Mouse (Mus musculus): ENCODE results near the gene Mcts2. TPM values are rescaled to one million over a fixed set of nuclear protein-coding genes. Genes with fewer than 3 reads are reported as not detected.

Gene Mcts2
- total and polyA plus RNA-seq, 2 experiments: 3.8 to 8.9 TPM

- H3K4me1 ChIP-seq (ENCODE audit: control insufficient read depth, insufficient read depth, low read length): peaks cover 18% of the 10 kb centered on the region
- no peak for TF ChIP-seq POLR2A (IDR thresholded peaks at IDR 0.05; ENCODE audit: extremely low read depth, insufficient read depth, low read length)
- TF ChIP-seq CTCF (IDR thresholded peaks at IDR 0.05; ENCODE audit: low read depth, low read length): no peak
- H3K9ac ChIP-seq (ENCODE audit: low read depth, low read length): no peak overlapping the region
- H3K4me3 ChIP-seq (ENCODE audit: insufficient read depth, low read depth, low read length): no peak overlapping the region
- H3K27ac ChIP-seq (replicated peaks; ENCODE audit: insufficient read depth, low read depth, low read length): no peak overlapping the region
- H3K27me3 ChIP-seq (ENCODE audit: control insufficient read depth, insufficient read depth, low read length): no peaks in the 10 kb centered on the region
- peaks cover 40% of the 10 kb centered on the region for H3K79me2 ChIP-seq (ENCODE audit: control insufficient read depth, insufficient read depth, low read length)
- 85% methylated on average over 13 of the region's 13 CpGs for WGBS
- peaks cover 26% of the 10 kb centered on the region; the same call in 1 of the 2 replicates for H3K36me3 ChIP-seq (ENCODE audit: control insufficient read depth, insufficient read depth, low read length)
- no peak for DNase-seq (ENCODE audit: extremely low read depth, low read depth, low spot score)
These were observed 11.5 kb upstream of the Mcts2 start for GRCm38 (mm10) chr2:152675252-152675791.

GRCm38 (mm10) chr2:152678302-152678701 lies 8.5 kb upstream of the Mcts2 start:
- TF ChIP-seq CTCF (IDR thresholded peaks at IDR 0.05; ENCODE audit: low read depth, low read length): peak; percentile 54
- TF ChIP-seq POLR2A (IDR thresholded peaks at IDR 0.05; ENCODE audit: extremely low read depth, insufficient read depth, low read length): no peak
- DNase-seq (ENCODE audit: extremely low read depth, low read depth, low spot score): peak; percentile 32
- peaks cover 54% of the 10 kb centered on the region for H3K36me3 ChIP-seq (ENCODE audit: control insufficient read depth, insufficient read depth, low read length)

GRCm38 (mm10) chr2:152678925-152679324 lies 7.9 kb upstream of the Mcts2 start:
- peaks cover 20% of the 10 kb centered on the region for H3K79me2 ChIP-seq (ENCODE audit: control insufficient read depth, insufficient read depth, low read length)
- H3K36me3 ChIP-seq (ENCODE audit: control insufficient read depth, insufficient read depth, low read length): peaks cover 58% of the 10 kb centered on the region
- DNase-seq (ENCODE audit: extremely low read depth, low read depth, low spot score): no peak
- no peak overlapping the region for H3K27ac ChIP-seq (replicated peaks; ENCODE audit: insufficient read depth, low read depth, low read length)
- H3K4me3 ChIP-seq (ENCODE audit: insufficient read depth, low read depth, low read length): no peak overlapping the region
- H3K4me1 ChIP-seq (ENCODE audit: control insufficient read depth, insufficient read depth, low read length): no peaks in the 10 kb centered on the region; the same call in 1 of the 2 replicates
- H3K27me3 ChIP-seq (ENCODE audit: control insufficient read depth, insufficient read depth, low read length): no peaks in the 10 kb centered on the region
- no peak for TF ChIP-seq POLR2A (IDR thresholded peaks at IDR 0.05; ENCODE audit: extremely low read depth, insufficient read depth, low read length)
- TF ChIP-seq CTCF (IDR thresholded peaks at IDR 0.05; ENCODE audit: low read depth, low read length): no peak
- 89% methylated on average over 5 of the region's 5 CpGs for WGBS
- no peak overlapping the region for H3K9ac ChIP-seq (ENCODE audit: low read depth, low read length)

More at GRCm38 (mm10) chr2:152678302-152678701, 8.5 kb upstream of the Mcts2 start:
- H3K9ac ChIP-seq (ENCODE audit: low read depth, low read length): no peak overlapping the region
- H3K27me3 ChIP-seq (ENCODE audit: control insufficient read depth, insufficient read depth, low read length): no peaks in the 10 kb centered on the region
- 67% methylated on average over 3 of the region's 3 CpGs for WGBS
- no peak overlapping the region for H3K4me3 ChIP-seq (ENCODE audit: insufficient read depth, low read depth, low read length)
- no peaks in the 10 kb centered on the region; the same call in 1 of the 2 replicates for H3K4me1 ChIP-seq (ENCODE audit: control insufficient read depth, insufficient read depth, low read length)
- peaks cover 22% of the 10 kb centered on the region for H3K79me2 ChIP-seq (ENCODE audit: control insufficient read depth, insufficient read depth, low read length)
- H3K27ac ChIP-seq (replicated peaks; ENCODE audit: insufficient read depth, low read depth, low read length): no peak overlapping the region

DNA sequence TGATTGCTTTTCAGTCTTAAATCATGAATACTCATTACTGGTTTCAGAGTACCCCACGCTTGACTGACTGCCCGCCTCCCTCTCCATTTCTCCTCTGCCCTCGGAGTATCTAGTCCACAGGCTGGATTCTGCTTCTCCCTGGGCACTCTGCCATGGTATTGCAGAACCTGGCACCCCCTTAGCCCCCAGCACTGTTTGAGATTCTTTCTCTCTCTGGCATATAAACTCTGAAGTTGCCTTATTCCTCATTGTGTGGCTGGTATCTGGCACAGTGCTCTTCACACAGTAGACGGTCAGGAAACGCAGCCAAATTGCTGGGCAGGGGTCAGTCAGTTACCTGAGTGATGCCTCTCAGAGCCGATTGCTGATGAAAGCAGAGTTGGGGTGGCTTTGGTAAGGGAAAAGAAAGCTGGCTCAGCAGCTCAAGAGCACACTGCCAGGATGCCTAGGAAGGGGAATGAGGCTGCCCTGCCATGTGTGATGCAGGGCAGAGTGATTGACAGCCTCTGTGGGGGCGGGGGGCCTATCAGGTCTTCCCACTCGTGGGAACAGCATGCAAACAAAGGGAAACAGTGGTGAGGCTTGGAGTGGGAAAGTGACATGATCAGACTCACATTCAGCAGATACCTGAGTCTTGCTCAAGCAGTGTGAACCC lies 7.0 kb upstream of the Mcts2 start:
- H3K27me3 ChIP-seq (ENCODE audit: control insufficient read depth, insufficient read depth, low read length): no peaks in the 10 kb centered on the region
- H3K4me1 ChIP-seq (ENCODE audit: control insufficient read depth, insufficient read depth, low read length): no peaks in the 10 kb centered on the region; the same call in 1 of the 2 replicates
- H3K36me3 ChIP-seq (ENCODE audit: control insufficient read depth, insufficient read depth, low read length): peaks cover 63% of the 10 kb centered on the region
- WGBS: 62% methylated on average over 8 of the region's 8 CpGs
- H3K27ac ChIP-seq (replicated peaks; ENCODE audit: insufficient read depth, low read depth, low read length): no peak overlapping the region
- H3K4me3 ChIP-seq (ENCODE audit: insufficient read depth, low read depth, low read length): no peak overlapping the region
- no peak for DNase-seq (ENCODE audit: extremely low read depth, low read depth, low spot score)
- TF ChIP-seq CTCF (IDR thresholded peaks at IDR 0.05; ENCODE audit: low read depth, low read length) (no peak), POLR2A (IDR thresholded peaks at IDR 0.05; ENCODE audit: extremely low read depth, insufficient read depth, low read length) (no peak)
- peaks cover 16% of the 10 kb centered on the region for H3K79me2 ChIP-seq (ENCODE audit: control insufficient read depth, insufficient read depth, low read length)
- H3K9ac ChIP-seq (ENCODE audit: low read depth, low read length): no peak overlapping the region

DNA sequence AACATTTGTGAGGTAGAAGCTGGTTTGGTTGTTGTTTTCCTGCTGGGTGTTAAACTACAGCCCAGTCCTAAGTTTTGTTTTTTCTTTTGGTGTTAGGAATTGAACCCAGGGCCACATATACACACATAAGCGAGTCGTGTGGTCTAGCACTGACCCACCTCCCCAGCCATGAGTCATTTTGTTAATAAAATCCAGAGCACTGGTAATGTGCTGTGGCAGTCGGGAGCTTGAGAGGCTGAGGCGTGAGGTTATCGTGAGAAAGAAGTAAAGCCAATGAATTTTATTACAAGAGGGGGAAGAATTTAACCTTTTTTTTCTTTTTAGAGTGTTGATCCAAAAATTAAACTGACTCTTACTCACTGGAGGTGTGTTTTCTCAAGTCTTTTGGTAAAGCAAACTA lies 3.7 kb upstream of the Mcts2 start:
- WGBS: 92% methylated on average over 5 of the region's 5 CpGs
- Histone ChIP-seq H3K27me3 (ENCODE audit: control insufficient read depth, insufficient read depth, low read length) (no peaks in the 10 kb centered on the region), H3K9ac (ENCODE audit: low read depth, low read length) (no peak overlapping the region), H3K27ac (replicated peaks; ENCODE audit: insufficient read depth, low read depth, low read length) (no peak overlapping the region), H3K4me1 (ENCODE audit: control insufficient read depth, insufficient read depth, low read length) (peaks cover 2% of the 10 kb centered on the region), H3K79me2 (ENCODE audit: control insufficient read depth, insufficient read depth, low read length) (peaks cover 6% of the 10 kb centered on the region; the same call in 1 of the 2 replicates), H3K36me3 (ENCODE audit: control insufficient read depth, insufficient read depth, low read length) (peaks cover 70% of the 10 kb centered on the region), H3K4me3 (ENCODE audit: insufficient read depth, low read depth, low read length) (no peak overlapping the region)
- DNase-seq (ENCODE audit: extremely low read depth, low read depth, low spot score): no peak
- no peak for TF ChIP-seq POLR2A (IDR thresholded peaks at IDR 0.05; ENCODE audit: extremely low read depth, insufficient read depth, low read length)
- TF ChIP-seq CTCF (IDR thresholded peaks at IDR 0.05; ENCODE audit: low read depth, low read length): no peak

DNA sequence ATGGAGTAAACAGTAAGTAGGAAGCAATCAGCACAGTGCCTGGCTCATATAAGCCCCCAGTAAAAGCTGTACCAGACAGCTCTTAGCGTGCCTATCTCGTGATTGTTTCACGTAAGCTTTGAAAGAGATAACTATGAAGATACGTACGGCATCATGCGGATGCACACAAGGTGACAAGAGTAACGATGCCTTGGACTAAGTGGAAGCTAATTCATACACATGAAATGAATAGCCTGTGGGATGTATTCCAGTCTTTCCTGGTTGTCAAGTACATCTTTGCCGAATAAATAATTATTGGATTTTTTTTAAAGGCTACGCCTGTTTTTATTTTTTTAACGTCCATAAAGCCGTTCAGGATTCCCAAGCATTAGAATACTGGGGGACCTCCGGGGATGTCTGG lies 436 bp upstream of the Mcts2 start:
- Histone ChIP-seq H3K27ac (replicated peaks; ENCODE audit: insufficient read depth, low read depth, low read length) (no peak overlapping the region), H3K4me1 (ENCODE audit: control insufficient read depth, insufficient read depth, low read length) (peaks cover 2% of the 10 kb centered on the region; the same call in 1 of the 2 replicates), H3K4me3 (ENCODE audit: insufficient read depth, low read depth, low read length) (no peak overlapping the region), H3K27me3 (ENCODE audit: control insufficient read depth, insufficient read depth, low read length) (no peaks in the 10 kb centered on the region), H3K9ac (ENCODE audit: low read depth, low read length) (no peak overlapping the region), H3K79me2 (ENCODE audit: control insufficient read depth, insufficient read depth, low read length) (no peaks in the 10 kb centered on the region), H3K36me3 (ENCODE audit: control insufficient read depth, insufficient read depth, low read length) (peaks cover 50% of the 10 kb centered on the region)
- TF ChIP-seq POLR2A (IDR thresholded peaks at IDR 0.05; ENCODE audit: extremely low read depth, insufficient read depth, low read length) (no peak), CTCF (IDR thresholded peaks at IDR 0.05; ENCODE audit: low read depth, low read length) (no peak)
- no peak for DNase-seq (ENCODE audit: extremely low read depth, low read depth, low spot score)
- 68% methylated on average over 12 of the region's 12 CpGs for WGBS
